Mouse (Mus musculus) left cerebral cortex, postnatal 36 days (tissue): ENCODE measurements at regions not wholly inside any gene's neighbourhood (a gene's known extent, or its start where the extent isn't known, plus 50 kb on each side); places are given as distances from the start of the nearest gene placed in this dataset.

Experiments
- DNase-seq, 2 experiments: peaks; one replicate each; pipeline ENCODE4 v3.0.0; 2021 to 2022; ENCODE audit warnings: low spot score in 2 of 2, mixed read lengths in 1 of 2
- intact Hi-C: fragments of 180-260 bp; cut with DNase I; formaldehyde crosslinking; loops from one replicate; pipeline ENCODE4 v1.15.1; 2025

DNA sequence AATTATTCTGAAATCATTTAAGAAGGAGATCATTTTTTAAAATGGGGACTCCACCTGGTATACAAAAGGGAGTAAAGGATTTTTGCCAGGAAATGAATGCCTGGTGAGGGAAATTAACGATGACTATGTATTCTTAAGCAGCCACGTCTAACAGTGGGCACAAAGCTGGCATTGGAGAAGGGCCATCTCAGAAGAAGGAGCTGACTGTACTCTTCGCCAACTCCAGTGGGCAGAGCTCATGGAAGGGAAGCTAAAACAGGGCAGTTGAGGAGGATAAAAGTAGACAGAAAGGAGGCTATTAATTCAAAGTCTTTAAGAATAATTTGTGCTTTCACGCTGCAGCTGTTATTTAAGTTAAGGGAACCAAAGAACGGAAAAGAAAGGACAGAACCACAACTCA, 294.2 kb downstream of the H2al1n start:
- DNase-seq, result peak; percentile 5 to 6
- intact Hi-C loops, result no loop called here
